Comparison of ENCODE assay signal across 8 mouse cellular contexts in the genomic region with DNA sequence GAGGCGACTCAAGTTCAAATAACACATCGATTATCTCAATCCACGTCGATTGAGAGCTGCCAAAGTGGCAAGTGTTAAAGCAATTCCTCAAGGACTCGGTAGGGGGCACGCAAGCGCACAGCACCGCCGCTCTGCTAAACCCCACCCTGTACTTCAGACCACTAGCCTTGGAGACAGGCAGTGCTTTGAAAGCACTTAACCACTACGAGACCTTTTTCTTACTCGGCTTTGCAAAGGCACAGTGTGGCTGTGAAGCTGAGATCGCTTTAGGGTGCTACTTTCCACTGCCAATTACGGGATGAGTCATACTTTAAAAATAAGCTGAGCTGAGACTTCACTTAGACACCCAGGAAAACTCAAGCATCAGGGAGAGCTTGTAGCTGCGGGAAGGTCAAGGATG. TPM values are rescaled to one million over a fixed set of nuclear protein-coding genes. Genes with fewer than 3 reads are reported as not detected.
DNase-seq lines count a peak whose midpoint lies in the region; ATAC-seq and TF ChIP-seq lines count a peak whose summit lies in the region.

No protein-coding gene starts in this region.

- no peak overlapping the region for H3K4me3 ChIP-seq in C2C12 (ENCODE audit: insufficient read depth, poor library complexity, severe bottlenecking)
- H3K4me3 ChIP-seq in kidney, embryonic 15.5 days (replicated peaks) = no peak overlapping the region
- no peak overlapping the region for H3K4me3 ChIP-seq in liver, adult 2 months (ENCODE audit: insufficient read depth, low read depth, low read length)
- H3K4me3 ChIP-seq in neural tube, embryonic 11.5 days (ENCODE audit: low read depth, low read length) = no peak overlapping the region

- ATAC-seq in activated CD4-positive, CD25-positive, alpha-beta regulatory T cell, adult 4 months = peak; percentile 82
- ATAC-seq in kidney, embryonic 15.5 days (replicated peaks; ENCODE audit: low FRiP score) = peak; percentile 36; the same call in 1 of the 2 replicates
- ATAC-seq in neural tube, embryonic 11.5 days (ENCODE audit: insufficient read depth, low FRiP score, low TSS enrichment) = no peak

- H3K9ac ChIP-seq in kidney, embryonic 15.5 days = no peak overlapping the region
- no peak overlapping the region for H3K9ac ChIP-seq in liver, adult 2 months (ENCODE audit: low read depth, low read length)
- no peak overlapping the region for H3K9ac ChIP-seq in neural tube, embryonic 11.5 days (ENCODE audit: low read length)

- 0 out of 2 replicates have a peak, but pooled peaks cover 7% of the 10 kb centered on the region for H3K4me1 ChIP-seq in kidney, embryonic 15.5 days
- H3K4me1 ChIP-seq in liver, adult 2 months (ENCODE audit: control insufficient read depth, insufficient read depth, low read length) = peaks cover 3% of the 10 kb centered on the region; the same call in 1 of the 2 replicates
- H3K4me1 ChIP-seq in neural tube, embryonic 11.5 days (ENCODE audit: control insufficient read depth, insufficient read depth, low read length) = no peaks in the 10 kb centered on the region

- no peak overlapping the region for H3ac ChIP-seq in C2C12 (ENCODE audit: control insufficient read depth, insufficient read length, low read depth)

- H3K36me3 ChIP-seq in C2C12 (ENCODE audit: control insufficient read depth, insufficient read depth) = no peaks in the 10 kb centered on the region
- no peaks in the 10 kb centered on the region for H3K36me3 ChIP-seq in kidney, embryonic 15.5 days
- no peaks in the 10 kb centered on the region for H3K36me3 ChIP-seq in liver, adult 2 months (ENCODE audit: control insufficient read depth, insufficient read depth, low read length)
- H3K36me3 ChIP-seq in neural tube, embryonic 11.5 days (ENCODE audit: control insufficient read depth, insufficient read depth, low read length) = no peaks in the 10 kb centered on the region

- H3K4me2 ChIP-seq in kidney, embryonic 15.5 days = 0 out of 2 replicates have a peak overlapping the region, but pooled peaks have one; percentile 34
- no peak overlapping the region for H3K4me2 ChIP-seq in neural tube, embryonic 11.5 days (ENCODE audit: low read depth)

- H3K79me3 ChIP-seq in C2C12 (ENCODE audit: low read depth) = no peaks in the 10 kb centered on the region

- TF ChIP-seq POLR2A in liver, adult 2 months (IDR thresholded peaks at IDR 0.05; ENCODE audit: extremely low read depth, insufficient read depth, low read length) = no peak

- no peak overlapping the region for H3K27ac ChIP-seq in kidney, embryonic 15.5 days
- no peak overlapping the region for H3K27ac ChIP-seq in liver, adult 2 months (replicated peaks; ENCODE audit: insufficient read depth, low read depth, low read length)
- no peak overlapping the region for H3K27ac ChIP-seq in neural tube, embryonic 11.5 days (ENCODE audit: low read depth, low read length)

- peak; percentile 70 for TF ChIP-seq CTCF in C2C12 (IDR thresholded peaks at IDR 0.05; ENCODE audit: control insufficient read depth, insufficient read depth, insufficient read length)
- peak; percentile 94 for TF ChIP-seq CTCF in liver, adult 2 months (IDR thresholded peaks at IDR 0.05; ENCODE audit: low read depth, low read length)

- no peaks in the 10 kb centered on the region for H3K9me3 ChIP-seq in kidney, embryonic 15.5 days (replicated peaks)
- H3K9me3 ChIP-seq in neural tube, embryonic 11.5 days (ENCODE audit: control insufficient read depth, low read length) = no peaks in the 10 kb centered on the region

- 11% methylated on average over 14 of the region's 14 CpGs for WGBS in kidney, embryonic 15.5 days
- WGBS in liver, adult 2 months = 8% methylated on average over 14 of the region's 14 CpGs
- WGBS in neural tube, embryonic 11.5 days = 12% methylated on average over 14 of the region's 14 CpGs

- no peaks in the 10 kb centered on the region for H3K27me3 ChIP-seq in C2C12 (ENCODE audit: control insufficient read depth, insufficient read depth, insufficient read length)
- no peaks in the 10 kb centered on the region for H3K27me3 ChIP-seq in kidney, embryonic 15.5 days
- H3K27me3 ChIP-seq in liver, adult 2 months (ENCODE audit: control insufficient read depth, insufficient read depth, low read length) = no peaks in the 10 kb centered on the region
- H3K27me3 ChIP-seq in neural tube, embryonic 11.5 days (ENCODE audit: control insufficient read depth, insufficient read depth, low read length) = no peaks in the 10 kb centered on the region

- peak; percentile 78 for DNase-seq in embryo, embryonic 10.5 days (ENCODE audit: low spot score)
- peak; percentile 78 to 85 for DNase-seq in heart, adult 18-20 months
- peak; percentile 30 for DNase-seq in liver, adult 2 months (ENCODE audit: extremely low read depth, low read depth, low spot score)
- DNase-seq in neural tube, embryonic 11.5 days (ENCODE audit: low spot score) = peak; percentile 54
- peak; percentile 39 for DNase-seq in testis, postnatal 14 days (ENCODE audit: low spot score)

- H3K79me2 ChIP-seq in C2C12 (ENCODE audit: control insufficient read depth, insufficient read depth) = no peaks in the 10 kb centered on the region
- H3K79me2 ChIP-seq in liver, adult 2 months (ENCODE audit: control insufficient read depth, insufficient read depth, low read length) = no peaks in the 10 kb centered on the region

TF ChIP-seq in C2C12, 6 proteins besides CTCF, POLR2A, EP300 and RAD21:
- TF ChIP-seq USF1 (IDR thresholded peaks at IDR 0.05; ENCODE audit: low read depth) (no peak), CEBPB (IDR thresholded peaks at IDR 0.05; ENCODE audit: low read depth) (no peak), MAX (IDR thresholded peaks at IDR 0.05) (no peak), MYOD1 (IDR thresholded peaks at IDR 0.05; ENCODE audit: control insufficient read depth, insufficient read length, low read depth) (no peak), MYOG (IDR thresholded peaks at IDR 0.05; ENCODE audit: control insufficient read depth, extremely low read depth, insufficient read length) (no peak), FOSL1 (IDR thresholded peaks at IDR 0.05; ENCODE audit: insufficient read depth, low read length, poor library complexity, severe bottlenecking) (no peak)

RNA-seq across cellular contexts. Expression of a gene that starts 9.7 kb away (rescaled TPM):
- polyA plus RNA-seq in C2C12 (2012; fragmentation: generic; extraction: Trizol) = 33.3 TPM
- polyA plus RNA-seq in activated CD4-positive, CD25-positive, alpha-beta regulatory T cell, adult 4 months (2017; shearing (Covaris generic)) = 10 to 100 TPM; 60.6 to 78.5 TPM
- 10 to 100 TPM; 76.1 to 82.5 TPM for total RNA-seq in heart, adult 18-20 months (2021)
- 46.1 and 46.6 TPM in 2 replicates for polyA plus RNA-seq in kidney, embryonic 15.5 days (2015; fragmentation: Nextera tagmentation; extraction: Ambion mirVana)
- 11.7 and 14.5 TPM in 2 replicates for total RNA-seq in liver, adult 2 months (2014; rRNA removed)
- polyA plus RNA-seq in liver, adult 2 months (2012; rRNA removed) = 30.5 and 33.6 TPM in 2 replicates
- 3.5 and 4.2 TPM in 2 replicates for polyA plus RNA-seq in neural tube, embryonic 11.5 days (2014; fragmentation: Nextera tagmentation; extraction: Ambion mirVana)

Comparison
In these comparisons a context has a peak if more than half of its experiments do, and no peak if none do; other contexts are left out.
1. DNase-seq: peak in every context shown above with its lines; median percentile 82 in heart, adult 18-20 months; 78 in embryo, embryonic 10.5 days; 54 in neural tube, embryonic 11.5 days; 39 in testis, postnatal 14 days; 30 in liver, adult 2 months.